Mouse (Mus musculus) ES-E14 (cell line): ENCODE results near the gene Pla2g2c. TPM values are rescaled to one million over a fixed set of nuclear protein-coding genes. Genes with fewer than 3 reads are reported as not detected.

Source experiments
- DNase-seq: peaks from one replicate; pipeline ENCODE4 v3.0.0-alpha.2; 2013; ENCODE audit warnings: low read depth, low spot score
- H3K27ac ChIP-seq: 2 replicates; pipeline ENCODE4 v1.5.1; 2012; ENCODE audit warnings: low read depth, mild to moderate bottlenecking, low read length, moderate library complexity, mixed read lengths; ENCODE audit not compliant: poor library complexity, insufficient read depth, severe bottlenecking
- H3K36me3 ChIP-seq: 2 replicates; pipeline ENCODE4 v1.6.1; 2012; ENCODE audit warnings: mild to moderate bottlenecking, low read length, moderate library complexity, mixed read lengths; ENCODE audit not compliant: control insufficient read depth, poor library complexity, insufficient read depth, severe bottlenecking
- H3K4me1 ChIP-seq, 2 experiments: fragments of 150-350 bp in 1 of 2; sonication (generic) in 1 of 2; 2 replicates each; pipeline ENCODE4 v1.6.1; 2012; ENCODE audit warnings: low read length in 2 of 2, mild to moderate bottlenecking in 1 of 2, mixed read lengths in 1 of 2; ENCODE audit not compliant: control insufficient read depth in 2 of 2, insufficient read depth in 2 of 2, poor library complexity in 1 of 2
- H3K4me3 ChIP-seq, 2 experiments: fragments of 150-350 bp in 1 of 2; sonication (generic) in 1 of 2; 2 replicates each; pipeline ENCODE4 v1.5.1; 2012; ENCODE audit warnings: low read length in 2 of 2, low read depth in 1 of 2, mild to moderate bottlenecking in 1 of 2, mixed read lengths in 1 of 2; ENCODE audit not compliant: insufficient read depth in 1 of 2, poor library complexity in 1 of 2, severe bottlenecking in 1 of 2
- H3K9ac ChIP-seq: 2 replicates; pipeline ENCODE4 v1.6.1; 2012; ENCODE audit warnings: low read depth, mild to moderate bottlenecking, low read length, mixed read lengths; ENCODE audit not compliant: poor library complexity, insufficient read depth, severe bottlenecking
- H3K9me3 ChIP-seq: fragments of 150-350 bp; sonication (generic); 2 replicates; pipeline ENCODE4 v1.6.1; 2012; ENCODE audit warnings: low read depth, mild to moderate bottlenecking, low read length; ENCODE audit not compliant: control insufficient read depth, insufficient read depth
- CHD2 ChIP-seq: IDR thresholded peaks from 2 replicates; pipeline ENCODE4 v1.6.1; 2014; ENCODE audit warnings: mild to moderate bottlenecking, low read depth, low read length, inconsistent platforms
- HCFC1 ChIP-seq: IDR thresholded peaks from 2 replicates; pipeline ENCODE4 v1.6.1; 2012; ENCODE audit warnings: low read length, inconsistent platforms, borderline replicate concordance; ENCODE audit not compliant: insufficient read depth
- MAFK ChIP-seq: IDR thresholded peaks from 2 replicates; pipeline ENCODE4 v1.6.1; 2014; ENCODE audit warnings: mild to moderate bottlenecking, low read depth, low read length, inconsistent platforms; ENCODE audit not compliant: insufficient read depth
- ZC3H11A ChIP-seq: IDR thresholded peaks from 2 replicates; pipeline ENCODE4 v1.6.1; 2012; ENCODE audit warnings: low read depth, mild to moderate bottlenecking, inconsistent platforms, low read length, borderline replicate concordance
- ZNF384 ChIP-seq: IDR thresholded peaks from 2 replicates; pipeline ENCODE4 v1.6.1; 2012; ENCODE audit warnings: low read depth, low read length, inconsistent platforms
- in situ Hi-C, 2 experiments: fragments of 600-800 bp; cut with MboI; formaldehyde crosslinking; loops; one replicate each; pipeline ENCODE4 v1.15.1; 2025; ENCODE audit warnings: low sequenced_read_pairs in 2 of 2, inconsistent platforms in 1 of 2; ENCODE audit not compliant: unreplicated experiment in 2 of 2
- total RNA-seq: library from RNA; depleted of rRNA; stranded (reverse); fragments of 300-350 nt; gene quantifications from 2 replicates; pipeline ENCODE4 v1.2.3, GENCODE M21; 2012

Pla2g2c gene
- total RNA-seq, 1 experiment: 0.54 TPM

- H3K27ac ChIP-seq: no peak overlapping the region
- peaks cover 17 to 26% of the 10 kb centered on the region in 2 experiments; a peak in 3 of 4 replicates for H3K4me1 ChIP-seq
- TF ChIP-seq ZC3H11A (no peak), HCFC1 (no peak), ZNF384 (no peak), CHD2 (no peak), MAFK (no peak)
- H3K9me3 ChIP-seq: no peaks in the 10 kb centered on the region
- no peak overlapping the region for H3K9ac ChIP-seq
- in situ Hi-C loops: no loop called here
- no peak overlapping the region for H3K4me3 ChIP-seq
- no peaks in the 10 kb centered on the region for H3K36me3 ChIP-seq
- no peak for DNase-seq
Measured at GRCm38 (mm10) chr4:138693043-138693692, 31.4 kb upstream of the Pla2g2c start.

GRCm38 (mm10) chr4:138696720-138697119 is 27.9 kb upstream of the Pla2g2c start:
- no peak for TF ChIP-seq ZC3H11A
- no peak for TF ChIP-seq HCFC1
- no peak for TF ChIP-seq ZNF384
- TF ChIP-seq MAFK: no peak
- TF ChIP-seq CHD2: no peak
- H3K4me1 ChIP-seq: peaks cover 11% of the 10 kb centered on the region in 2 experiments; a peak in 3 of 4 replicates
- no peak overlapping the region for H3K27ac ChIP-seq
- H3K9ac ChIP-seq: no peak overlapping the region
- H3K36me3 ChIP-seq: no peaks in the 10 kb centered on the region
- no peak for DNase-seq
- H3K4me3 ChIP-seq: no peak overlapping the region
- no peaks in the 10 kb centered on the region for H3K9me3 ChIP-seq
- in situ Hi-C loops: no loop called here

GRCm38 (mm10) chr4:138697166-138697860 is 27.3 kb upstream of the Pla2g2c start:
- TF ChIP-seq ZC3H11A (no peak), ZNF384 (no peak), HCFC1 (no peak), CHD2 (no peak), MAFK (no peak)
- in situ Hi-C loops: no loop called here
- no peak overlapping the region for H3K9ac ChIP-seq

GRCm38 (mm10) chr4:138698296-138698695 is 26.3 kb upstream of the Pla2g2c start:
- no peak overlapping the region for H3K9ac ChIP-seq
- H3K4me1 ChIP-seq: peaks cover 6 to 16% of the 10 kb centered on the region in 2 experiments; a peak in 2 of 4 replicates
- H3K36me3 ChIP-seq: no peaks in the 10 kb centered on the region
- H3K9me3 ChIP-seq: no peaks in the 10 kb centered on the region
- in situ Hi-C loops: no loop called here
- H3K4me3 ChIP-seq: no peak overlapping the region
- TF ChIP-seq ZC3H11A (no peak), ZNF384 (no peak), CHD2 (no peak), HCFC1 (no peak), MAFK (no peak)
- DNase-seq: no peak
- H3K27ac ChIP-seq: no peak overlapping the region

More at GRCm38 (mm10) chr4:138697166-138697860, 27.3 kb upstream of the Pla2g2c start:
- Histone ChIP-seq H3K36me3 (no peaks in the 10 kb centered on the region), H3K4me1 (peaks cover 8 to 9% of the 10 kb centered on the region in 2 experiments; a peak in 2 of 4 replicates), H3K27ac (no peak overlapping the region), H3K9me3 (no peaks in the 10 kb centered on the region), H3K4me3 (no peak overlapping the region)
- DNase-seq: no peak
